Mouse (Mus musculus) G1E (cell line): ENCODE data around the gene Krt26. TPM values are rescaled to one million over a fixed set of nuclear protein-coding genes. Genes with fewer than 3 reads are reported as not detected.

Experiments used
- ATAC-seq: 2 replicates; pipeline ENCODE4 v1.8.0; 2016; ENCODE audit warnings: mild to moderate bottlenecking; ENCODE audit not compliant: insufficient number of reproducible peaks, poor library complexity, low FRiP score, severe bottlenecking; ENCODE audit errors: extremely low read depth
- DNase-seq: peaks from one replicate; pipeline ENCODE4 v3.0.0; 2012; ENCODE audit warnings: low spot score
- H3K27me3 ChIP-seq: 2 replicates; pipeline ENCODE4 v1.6.1; 2012; ENCODE audit warnings: mild to moderate bottlenecking, low read length, inconsistent platforms; ENCODE audit not compliant: insufficient read depth
- H3K36me3 ChIP-seq: replicated peaks from 2 replicates; pipeline ENCODE3; 2012; ENCODE audit warnings: mild to moderate bottlenecking, inconsistent platforms
- H3K4me1 ChIP-seq: 2 replicates; pipeline ENCODE4 v1.6.1; 2012; ENCODE audit warnings: low read depth, low read length, inconsistent platforms, mixed read lengths; ENCODE audit not compliant: insufficient read depth
- H3K4me3 ChIP-seq: 2 replicates; pipeline ENCODE4 v1.5.1; 2012; ENCODE audit warnings: low read depth, mild to moderate bottlenecking, inconsistent platforms, low read length, moderate library complexity, mixed read lengths
- H3K9me3 ChIP-seq: replicated peaks from 2 replicates; pipeline ENCODE4 v1.6.1; 2012; ENCODE audit warnings: inconsistent platforms
- CTCF ChIP-seq: IDR thresholded peaks from 2 replicates; pipeline ENCODE4 v1.5.1; 2012; ENCODE audit warnings: low read depth, low read length, inconsistent platforms, mixed read lengths
- GATA1 ChIP-seq: IDR thresholded peaks from 2 replicates; pipeline ENCODE4 v1.6.1; 2012; ENCODE audit warnings: borderline replicate concordance, low read length, inconsistent platforms, mixed read lengths
- GATA2 ChIP-seq: IDR thresholded peaks from 2 replicates; pipeline ENCODE4 v1.6.1; 2012; ENCODE audit warnings: low read depth, low read length, inconsistent platforms, borderline replicate concordance
- POLR2AphosphoS5 ChIP-seq: IDR thresholded peaks from 2 replicates; pipeline ENCODE4 v1.6.1; 2012; ENCODE audit warnings: low read depth, low read length, inconsistent platforms; ENCODE audit not compliant: insufficient replicate concordance
- TAL1 ChIP-seq: conservative IDR thresholded peaks from 2 replicates; pipeline ENCODE4 v1.6.1; 2012; ENCODE audit warnings: low read depth, low read length, inconsistent platforms, mixed read lengths
- polyA plus RNA-seq: library from polyadenylated mRNA; stranded (reverse); fragments of >175 nt; gene quantifications from 2 replicates; pipeline ENCODE4 v1.2.3, GENCODE M21; 2012
- total RNA-seq, 2 experiments: library from RNA; stranded (forward) in 1 of 2; stranded (reverse) in 1 of 2; fragments of 200-1000 nt in 1 of 2; fragments of >200 nt in 1 of 2; fragmentation: Nextera tagmentation in 1 of 2; gene quantifications; 2 replicates each; pipeline ENCODE4 v1.2.3; 2014 to 2017

Krt26 gene
- total and polyA plus RNA-seq, 3 experiments = 0.11 TPM; not detected in 2

GRCm38 (mm10) chr11:99310882-99311281 lies 26.9 kb downstream of the Krt26 start:
- ATAC-seq (no peak), DNase-seq (no peak)
- TF ChIP-seq GATA1 (no peak), GATA2 (no peak), POLR2AphosphoS5 (no peak), TAL1 (no peak), CTCF (no peak)

GRCm38 (mm10) chr11:99307579-99307978 lies 30.2 kb downstream of the Krt26 start:
- Histone ChIP-seq H3K4me3 (no peak overlapping the region), H3K36me3 (no peaks in the 10 kb centered on the region), H3K27me3 (no peaks in the 10 kb centered on the region), H3K4me1 (no peaks in the 10 kb centered on the region), H3K9me3 (no peaks in the 10 kb centered on the region)
- ATAC-seq (no peak), DNase-seq (peak; percentile 6)
- no peak for TF ChIP-seq GATA2
- peak; percentile 26; the same call in 1 of the 2 replicates for TF ChIP-seq CTCF

More at GRCm38 (mm10) chr11:99310882-99311281, 26.9 kb downstream of the Krt26 start:
- no peaks in the 10 kb centered on the region for H3K36me3 ChIP-seq
- no peaks in the 10 kb centered on the region for H3K9me3 ChIP-seq
- no peak overlapping the region for H3K4me3 ChIP-seq
- no peaks in the 10 kb centered on the region for H3K4me1 ChIP-seq
- H3K27me3 ChIP-seq = no peaks in the 10 kb centered on the region

- TF ChIP-seq GATA1 (no peak), POLR2AphosphoS5 (no peak), GATA2 (no peak), TAL1 (no peak), CTCF (no peak)
Measured at GRCm38 (mm10) chr11:99295039-99295438, 42.7 kb downstream of the Krt26 start.

GRCm38 (mm10) chr11:99292846-99293245 lies 44.9 kb downstream of the Krt26 start:
- no peak overlapping the region for H3K4me3 ChIP-seq
- DNase-seq (no peak), ATAC-seq (no peak)
- no peaks in the 10 kb centered on the region for H3K36me3 ChIP-seq
- TF ChIP-seq GATA1 (no peak), TAL1 (no peak), POLR2AphosphoS5 (no peak), CTCF (no peak), GATA2 (no peak)
- no peaks in the 10 kb centered on the region for H3K27me3 ChIP-seq
- no peaks in the 10 kb centered on the region for H3K9me3 ChIP-seq
- no peaks in the 10 kb centered on the region for H3K4me1 ChIP-seq

More at GRCm38 (mm10) chr11:99295039-99295438, 42.7 kb downstream of the Krt26 start:
- Histone ChIP-seq H3K9me3 (no peaks in the 10 kb centered on the region), H3K27me3 (no peaks in the 10 kb centered on the region), H3K4me3 (no peak overlapping the region), H3K36me3 (no peaks in the 10 kb centered on the region), H3K4me1 (no peaks in the 10 kb centered on the region)
- no peak for ATAC-seq
- no peak for DNase-seq

- no peak for DNase-seq
- peaks cover 10% of the 10 kb centered on the region; the same call in 1 of the 2 replicates for H3K27me3 ChIP-seq
Measured at GRCm38 (mm10) chr11:99284833-99285312, 52.9 kb downstream of the Krt26 start, which contains the start of gene Krt24. Gene Krt24, minus strand, starts transcription at chr11:99285262.

GRCm38 (mm10) chr11:99284011-99284410 lies 53.8 kb downstream of the Krt26 start:
- H3K4me3 ChIP-seq = no peak overlapping the region
- H3K27me3 ChIP-seq = peaks cover 10% of the 10 kb centered on the region; the same call in 1 of the 2 replicates
- no peaks in the 10 kb centered on the region for H3K9me3 ChIP-seq
- TF ChIP-seq CTCF = no peak
- no peak for TF ChIP-seq TAL1
- no peak for TF ChIP-seq GATA1
- TF ChIP-seq POLR2AphosphoS5 = no peak
- TF ChIP-seq GATA2 = no peak
- DNase-seq (no peak), ATAC-seq (no peak)
- no peaks in the 10 kb centered on the region for H3K4me1 ChIP-seq
- H3K36me3 ChIP-seq = no peaks in the 10 kb centered on the region

More at GRCm38 (mm10) chr11:99284833-99285312, 52.9 kb downstream of the Krt26 start, which contains the start of gene Krt24:
- ATAC-seq = no peak
- Histone ChIP-seq H3K9me3 (no peaks in the 10 kb centered on the region), H3K4me3 (no peak within 1 kb of the TSS), H3K4me1 (no peaks in the 10 kb centered on the region), H3K36me3 (no peaks in the 10 kb centered on the region)
- no peak for TF ChIP-seq GATA1
- no peak for TF ChIP-seq CTCF
- TF ChIP-seq POLR2AphosphoS5 = no peak
- no peak for TF ChIP-seq GATA2
- no peak for TF ChIP-seq TAL1
